Mouse (Mus musculus): Measurements from ENCODE around the gene Hcls1.

- TF ChIP-seq POLR2A (IDR thresholded peaks at IDR 0.05; ENCODE audit: extremely low read depth, insufficient read depth, low read length) (no peak), CTCF (IDR thresholded peaks at IDR 0.05; ENCODE audit: extremely low read depth, insufficient read depth, low read length) (no peak)
Measured at GRCm38 (mm10) chr16:36941137-36941727, 6.4 kb downstream of the Hcls1 start.
